Mouse (Mus musculus) layer of hippocampus, adult 8-10 months (tissue): ENCODE results near the gene Osbpl2. TPM values are rescaled to one million over a fixed set of nuclear protein-coding genes. Genes with fewer than 3 reads are reported as not detected.
A peak's percentile ranks its signal among the peaks of the same experiment; 100 is the strongest.

Experiments used
- DNase-seq, 2 experiments: peaks; one replicate each; pipeline ENCODE4 v3.0.0; 2022; ENCODE audit warnings: low spot score in 2 of 2
- total RNA-seq, 4 experiments: library from RNA; stranded (reverse); gene quantifications; 2 replicates each; pipeline ENCODE4 v1.2.4; 2022

Gene Osbpl2
- total RNA-seq, 4 experiments from 2014 or later: 49.3 to 57.5 (median 52.7) TPM

GRCm38 (mm10) chr2:180104659-180105377, 14.3 kb upstream of the Osbpl2 start:
- DNase-seq: no peak

DNA sequence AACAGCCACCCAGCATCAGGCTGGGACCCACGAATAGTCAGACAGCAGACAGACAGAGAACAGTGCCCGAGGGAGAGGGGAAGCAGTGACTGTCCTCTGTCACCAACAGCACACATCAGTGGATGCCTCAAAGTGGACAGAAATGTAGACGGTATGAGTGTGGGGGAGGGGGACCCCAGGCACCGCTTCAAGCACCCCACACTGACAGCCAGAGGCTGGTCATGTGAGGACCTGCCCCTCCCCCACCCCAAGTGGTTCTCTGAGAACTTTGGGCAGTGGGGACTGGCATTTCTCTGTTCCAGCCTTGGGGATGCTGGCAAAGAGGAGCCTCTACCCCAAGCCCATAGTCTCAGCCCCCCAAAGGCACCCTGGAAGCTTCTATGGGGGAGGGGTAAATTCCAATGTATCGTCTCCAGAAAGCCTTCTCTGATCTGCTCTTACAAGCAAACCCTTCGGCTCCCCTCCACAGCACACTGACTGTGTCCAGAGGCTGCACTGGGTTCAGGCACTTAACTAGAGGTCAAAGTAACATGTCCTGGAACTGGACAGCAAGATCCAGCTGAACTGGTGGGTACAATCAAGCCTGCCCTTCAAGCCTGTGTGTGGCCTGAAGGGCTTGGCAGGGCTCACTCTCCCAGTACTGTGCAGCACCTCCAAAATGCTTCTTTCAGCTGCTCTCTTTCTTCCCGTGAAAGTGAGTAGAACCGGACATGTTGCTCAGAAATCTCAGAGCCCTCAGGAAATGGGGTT, 13.5 kb upstream of the Osbpl2 start:
- no peak for DNase-seq

GRCm38 (mm10) chr2:180107081-180107480, 12.0 kb upstream of the Osbpl2 start:
- DNase-seq: no peak

DNA sequence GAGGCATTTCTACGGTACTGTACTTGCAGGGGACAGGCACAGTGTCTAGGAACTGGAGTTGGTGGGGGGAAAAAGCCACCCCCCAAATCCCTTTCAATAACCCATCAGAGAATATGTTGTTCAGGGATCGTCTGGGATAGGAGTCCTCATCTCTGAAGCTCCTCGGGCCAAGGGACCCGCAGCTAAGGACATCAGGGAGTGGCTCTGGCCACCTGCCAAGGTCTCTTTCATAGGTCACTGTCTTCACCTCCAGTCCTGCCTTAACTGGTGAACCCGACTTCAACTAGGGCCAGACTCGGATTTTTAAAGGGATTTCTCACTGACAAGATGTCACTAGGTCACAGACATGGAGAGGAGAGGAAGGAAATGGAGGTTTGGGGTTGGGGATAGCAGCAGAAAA, 10.8 kb upstream of the Osbpl2 start:
- no peak for DNase-seq

DNA sequence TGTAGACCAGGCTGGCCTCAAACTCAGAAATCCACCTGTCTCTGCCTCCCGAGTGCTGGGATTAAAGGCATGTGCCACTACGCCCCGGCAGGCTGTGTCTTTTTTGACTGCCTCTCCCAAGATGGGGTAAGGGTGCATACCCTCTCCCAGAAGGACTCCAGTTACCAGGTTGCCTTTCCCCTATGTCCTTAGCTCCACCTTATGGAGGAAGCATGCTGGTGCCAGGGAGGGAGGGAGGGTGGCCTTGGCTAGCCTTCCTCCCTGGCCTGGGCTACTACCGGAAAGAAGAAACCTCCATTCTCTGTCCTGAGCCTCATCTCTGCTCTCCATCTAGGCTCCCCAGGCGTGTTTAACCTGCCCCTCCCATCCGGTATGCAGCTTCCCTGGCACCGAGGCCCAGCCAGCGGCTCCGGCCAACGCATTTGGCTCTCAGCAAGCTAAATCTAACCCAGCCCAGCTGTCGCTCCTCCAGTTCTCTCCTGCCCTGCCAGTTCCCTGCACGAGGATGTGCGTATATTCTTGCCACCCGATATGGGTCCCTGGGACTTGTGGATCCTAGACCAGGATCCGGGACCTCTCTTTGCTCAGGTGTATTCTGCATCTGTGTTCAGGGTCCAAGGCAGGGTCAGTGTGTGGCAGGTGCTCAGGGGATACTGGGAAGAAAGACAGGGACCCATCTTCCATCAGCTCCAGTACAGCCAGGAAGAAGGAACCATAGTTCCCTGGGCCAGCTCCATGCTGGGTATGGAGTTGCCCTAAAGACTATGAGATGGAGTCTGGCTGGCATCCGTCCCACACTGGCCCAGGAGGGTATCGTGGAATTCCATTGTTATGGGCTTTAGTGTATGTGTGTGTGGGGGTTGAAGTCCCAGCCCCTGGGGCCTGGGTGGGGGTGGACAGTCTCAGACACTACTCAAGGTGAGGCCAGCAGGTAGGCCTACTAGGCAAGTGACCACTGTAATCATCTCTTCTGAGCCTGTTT, 4.9 kb upstream of the Osbpl2 start:
- peak; percentile 73 to 75 for DNase-seq

- DNase-seq: no peak
These were observed 3.8 kb upstream of the Osbpl2 start for GRCm38 (mm10) chr2:180115279-180115678.

DNA sequence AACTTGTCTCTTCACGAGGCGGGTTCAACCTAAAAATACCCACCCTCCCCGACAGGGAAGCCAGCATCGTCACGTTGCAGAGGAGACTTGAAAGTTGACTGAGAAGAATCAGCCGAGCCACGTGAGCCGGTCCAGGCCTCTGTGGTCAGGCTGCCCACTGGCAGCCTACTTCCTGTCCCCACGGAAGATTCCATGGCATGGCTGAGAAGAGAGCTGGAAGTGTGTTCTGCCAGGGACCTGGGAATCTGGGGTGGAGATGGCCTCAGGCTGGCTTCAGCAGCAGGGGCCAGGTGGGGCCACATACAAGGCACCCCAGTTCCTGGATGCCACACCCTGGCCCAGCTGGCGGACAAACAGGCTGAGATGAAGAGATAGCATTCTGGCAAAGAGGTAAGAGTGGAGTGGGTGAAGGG, 3.0 kb upstream of the Osbpl2 start:
- DNase-seq: no peak

DNA sequence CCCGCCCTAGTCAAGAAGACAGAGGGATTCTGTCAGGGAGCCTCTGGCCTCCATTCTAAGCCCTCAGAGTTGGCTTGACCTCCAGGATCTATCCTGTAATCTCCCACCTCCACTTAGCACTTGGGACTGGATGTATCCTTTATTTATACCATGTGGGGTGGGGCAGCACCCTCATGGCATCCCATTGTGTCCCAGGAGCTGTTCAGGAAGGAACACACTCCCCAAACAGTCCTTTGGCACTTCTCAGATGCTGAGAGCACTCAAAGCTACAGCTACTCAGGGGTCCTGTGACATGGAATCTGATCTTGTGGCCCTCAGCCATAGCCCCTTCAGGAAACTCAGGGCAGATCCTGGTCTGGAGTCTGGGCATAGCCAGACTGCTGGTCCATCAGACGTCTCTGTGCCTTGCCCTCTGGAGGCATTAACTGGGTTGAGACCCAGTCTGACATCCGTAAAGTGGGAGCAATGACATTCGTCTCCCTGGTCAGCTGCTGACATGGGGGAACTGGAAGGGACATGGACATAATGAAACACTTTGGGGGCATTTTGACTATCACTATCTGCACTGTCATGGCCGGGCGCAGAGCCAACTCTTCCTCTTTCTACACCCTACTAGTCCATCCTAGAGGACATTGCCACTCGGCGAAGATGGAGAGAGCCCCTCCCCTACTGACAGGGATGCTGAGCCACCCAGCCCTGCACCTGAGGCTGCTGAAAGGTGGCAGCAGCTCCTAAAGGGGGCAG, 2.2 kb upstream of the Osbpl2 start:
- DNase-seq: no peak

GRCm38 (mm10) chr2:180117485-180118194, 1.5 kb upstream of the Osbpl2 start:
- no peak for DNase-seq

DNA sequence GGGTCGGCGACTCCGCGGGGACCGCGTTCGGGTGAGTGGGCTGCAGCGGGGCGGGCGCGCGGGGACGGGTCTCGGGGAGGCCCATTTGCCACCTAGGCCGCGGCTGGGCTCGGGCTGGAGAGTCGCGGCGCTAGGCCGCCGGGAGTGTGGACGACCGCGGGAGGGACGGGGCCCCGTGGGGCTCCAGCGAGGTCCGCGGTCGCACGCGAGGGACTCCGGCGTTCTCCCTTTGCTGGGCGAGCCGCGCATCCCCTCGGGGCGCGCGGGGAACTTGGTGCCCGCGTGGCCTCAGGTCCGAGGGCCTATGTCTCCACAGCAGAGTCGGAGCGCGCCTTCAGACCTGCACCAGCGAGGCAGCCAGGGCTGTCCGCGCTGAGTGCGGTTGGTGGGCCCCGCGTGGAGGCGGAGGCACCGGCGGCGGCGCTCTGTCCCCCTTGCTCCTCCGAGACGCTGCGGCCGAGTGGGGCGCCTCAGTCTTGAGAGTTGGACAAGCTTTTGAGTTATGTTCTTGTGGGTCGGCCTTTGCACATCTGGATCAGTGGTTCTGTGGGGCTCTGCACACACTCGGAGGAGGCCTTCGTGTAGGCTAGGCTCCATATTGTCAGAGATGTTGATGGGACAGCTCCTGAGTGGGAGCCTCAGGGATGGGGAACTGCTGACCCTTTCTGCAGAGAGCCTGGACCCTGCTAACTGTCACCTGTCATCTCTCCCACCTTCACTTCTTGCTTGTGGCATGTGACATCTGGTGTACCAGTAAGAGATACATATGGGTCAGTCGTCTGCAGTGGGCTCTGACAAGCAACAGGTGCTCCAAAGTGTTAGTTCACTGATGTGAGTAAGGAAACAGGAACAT, 559 bp downstream of the Osbpl2 start:
- no peak for DNase-seq

DNA sequence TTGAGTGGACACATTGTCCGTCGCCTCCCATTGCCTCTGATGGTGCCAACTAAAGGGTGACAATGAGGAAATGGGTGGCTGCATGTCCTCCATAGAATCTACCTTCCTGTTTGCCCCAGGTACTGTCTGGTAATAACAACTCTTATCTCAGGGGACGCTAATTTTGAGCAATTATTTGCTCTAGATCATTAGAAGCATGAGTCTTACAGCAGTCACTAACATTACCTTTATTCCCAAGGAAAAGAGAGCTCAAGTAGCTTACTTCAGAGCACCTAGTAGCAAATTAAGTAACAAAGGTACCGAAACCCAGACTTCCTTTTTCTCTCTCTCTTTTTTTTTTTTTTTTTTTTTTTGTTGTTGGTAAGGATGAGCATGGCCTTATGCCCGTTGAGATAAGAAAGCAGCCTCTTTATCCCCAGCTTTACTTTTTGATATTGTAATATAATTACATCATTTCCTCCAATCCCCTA, 1.2 kb downstream of the Osbpl2 start:
- no peak for DNase-seq

GRCm38 (mm10) chr2:180124192-180124591, 5.1 kb downstream of the Osbpl2 start:
- no peak for DNase-seq

- DNase-seq: no peak
These were observed 7.1 kb downstream of the Osbpl2 start for GRCm38 (mm10) chr2:180126195-180126594.

DNA sequence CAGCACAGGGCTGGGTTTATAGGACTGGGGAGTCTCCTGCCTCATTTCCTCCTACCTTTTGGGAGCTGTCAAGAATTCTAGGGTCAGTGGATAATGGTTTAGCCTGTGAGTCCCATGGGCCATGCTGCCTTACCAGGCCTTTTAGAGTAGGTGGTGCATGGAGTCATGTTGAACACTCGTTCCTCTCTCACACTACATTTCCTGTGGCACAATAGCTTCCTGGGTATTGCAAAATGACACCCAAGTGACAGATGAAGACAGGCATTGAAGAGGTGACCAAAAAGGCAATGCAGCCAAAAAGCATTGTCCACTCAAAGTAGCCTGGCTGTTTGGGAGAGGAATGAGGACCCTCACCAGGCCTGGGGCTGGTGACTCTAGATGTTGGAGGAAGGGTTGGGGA, 8.6 kb downstream of the Osbpl2 start:
- DNase-seq: no peak

- DNase-seq: no peak
These were observed 14.1 kb downstream of the Osbpl2 start for GRCm38 (mm10) chr2:180133231-180133630.

DNA sequence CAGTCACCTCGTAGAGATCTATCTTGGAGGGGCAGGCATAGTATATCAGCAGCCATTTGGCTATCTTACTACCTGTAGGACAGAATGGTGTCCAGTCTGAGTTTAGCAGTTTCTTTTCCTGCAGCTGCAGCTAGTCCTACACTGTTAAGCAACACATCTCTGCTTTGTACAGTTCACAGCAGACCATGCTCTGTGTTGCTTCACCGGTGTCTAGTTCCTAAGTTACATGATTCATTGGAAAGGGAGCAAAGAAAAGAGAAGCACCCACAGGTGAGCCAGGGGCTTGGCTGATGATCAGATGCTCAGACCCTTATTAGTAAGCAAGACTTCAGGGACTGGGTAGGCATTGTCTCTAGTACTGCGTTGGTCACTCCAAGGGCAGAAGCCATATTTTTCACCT, 14.8 kb downstream of the Osbpl2 start:
- no peak for DNase-seq

DNA sequence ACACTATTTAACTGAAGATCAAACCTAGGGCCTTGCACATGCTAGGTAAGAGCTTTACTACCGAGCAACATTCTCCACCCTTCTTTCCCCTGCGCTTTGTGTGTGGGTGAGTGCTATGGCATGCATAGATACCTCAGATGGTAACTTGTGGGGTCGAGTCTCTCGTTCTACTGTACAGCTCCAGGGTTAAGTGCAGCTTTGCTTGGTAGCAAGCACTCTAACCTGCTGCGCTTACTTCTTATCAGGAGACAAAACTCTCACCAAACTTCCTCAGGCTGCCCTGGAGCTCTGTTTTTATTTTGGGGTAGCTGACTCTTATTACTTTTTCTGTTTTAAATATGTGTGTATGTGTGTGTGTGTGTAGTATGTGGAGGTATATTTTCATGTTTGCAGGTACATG, 16.3 kb downstream of the Osbpl2 start:
- DNase-seq: no peak

DNA sequence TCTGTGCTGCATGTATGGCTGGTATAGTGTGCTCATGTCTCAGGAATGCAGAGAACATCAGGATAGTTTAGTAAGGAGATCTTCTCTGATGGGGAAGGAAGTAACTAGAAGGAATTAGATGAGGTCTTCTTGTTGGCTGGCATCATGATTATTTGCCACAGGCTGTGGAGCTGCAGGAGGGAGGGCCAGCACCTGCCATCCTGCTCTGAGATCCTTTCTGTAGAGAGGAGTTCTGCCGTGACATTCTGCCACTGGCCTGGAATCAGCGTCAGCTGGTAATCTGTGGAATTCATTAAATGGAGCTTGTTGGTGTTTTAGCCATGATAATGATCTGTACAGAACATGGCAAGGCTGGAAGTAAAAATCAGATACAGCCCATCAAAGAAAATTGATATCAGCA, 27.0 kb downstream of the Osbpl2 start:
- DNase-seq: no peak

DNA sequence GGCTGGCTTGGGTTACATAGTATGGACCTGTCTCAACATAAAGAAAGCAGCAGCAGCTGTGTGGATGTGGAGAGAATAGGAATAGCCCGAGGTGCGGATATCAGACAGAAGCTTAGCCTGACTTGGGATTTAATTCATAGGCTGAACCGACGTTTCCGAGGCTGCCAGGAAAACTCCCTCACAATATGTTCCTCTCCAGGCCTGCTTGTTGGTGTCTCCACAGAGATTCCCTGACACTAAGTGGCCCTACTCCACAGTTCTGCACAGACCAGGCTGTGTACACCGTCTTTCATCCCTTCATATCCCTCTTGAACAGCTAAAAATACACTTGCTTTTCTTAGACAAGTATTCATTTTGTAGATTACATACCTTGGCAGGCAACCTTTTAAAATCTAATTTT, 28.3 kb downstream of the Osbpl2 start:
- DNase-seq: peak in 1 of 2 experiments; percentile 15
